Mouse (Mus musculus) cerebellum, adult 2 months (tissue): ENCODE data around the gene Olfr222.

ENCODE experiments used
- CTCF ChIP-seq: fragments of 200-500 bp; IDR thresholded peaks from 2 replicates; pipeline ENCODE4 v1.5.1; 2011; ENCODE audit warnings: low read depth, mild to moderate bottlenecking, control low read depth, low read length, moderate library complexity, borderline replicate concordance; ENCODE audit not compliant: insufficient read depth
- POLR2A ChIP-seq: fragments of 200-500 bp; IDR thresholded peaks from 2 replicates; pipeline ENCODE4 v1.6.1; 2011; ENCODE audit warnings: low read length, control low read depth, borderline replicate concordance; ENCODE audit not compliant: insufficient read depth

- TF ChIP-seq CTCF (no peak), POLR2A (no peak)
Measured at GRCm38 (mm10) chr11:59530870-59531535, 45.0 kb downstream of the Olfr222 start.
